Mouse (Mus musculus): ENCODE results near the gene Samd8. TPM values are rescaled to one million over a fixed set of nuclear protein-coding genes. Genes with fewer than 3 reads are reported as not detected.

Gene Samd8
- 6.8 and 8.3 TPM in 2 replicates for polyA plus RNA-seq (2015; fragmentation: Nextera tagmentation; extraction: Ambion mirVana)

DNA sequence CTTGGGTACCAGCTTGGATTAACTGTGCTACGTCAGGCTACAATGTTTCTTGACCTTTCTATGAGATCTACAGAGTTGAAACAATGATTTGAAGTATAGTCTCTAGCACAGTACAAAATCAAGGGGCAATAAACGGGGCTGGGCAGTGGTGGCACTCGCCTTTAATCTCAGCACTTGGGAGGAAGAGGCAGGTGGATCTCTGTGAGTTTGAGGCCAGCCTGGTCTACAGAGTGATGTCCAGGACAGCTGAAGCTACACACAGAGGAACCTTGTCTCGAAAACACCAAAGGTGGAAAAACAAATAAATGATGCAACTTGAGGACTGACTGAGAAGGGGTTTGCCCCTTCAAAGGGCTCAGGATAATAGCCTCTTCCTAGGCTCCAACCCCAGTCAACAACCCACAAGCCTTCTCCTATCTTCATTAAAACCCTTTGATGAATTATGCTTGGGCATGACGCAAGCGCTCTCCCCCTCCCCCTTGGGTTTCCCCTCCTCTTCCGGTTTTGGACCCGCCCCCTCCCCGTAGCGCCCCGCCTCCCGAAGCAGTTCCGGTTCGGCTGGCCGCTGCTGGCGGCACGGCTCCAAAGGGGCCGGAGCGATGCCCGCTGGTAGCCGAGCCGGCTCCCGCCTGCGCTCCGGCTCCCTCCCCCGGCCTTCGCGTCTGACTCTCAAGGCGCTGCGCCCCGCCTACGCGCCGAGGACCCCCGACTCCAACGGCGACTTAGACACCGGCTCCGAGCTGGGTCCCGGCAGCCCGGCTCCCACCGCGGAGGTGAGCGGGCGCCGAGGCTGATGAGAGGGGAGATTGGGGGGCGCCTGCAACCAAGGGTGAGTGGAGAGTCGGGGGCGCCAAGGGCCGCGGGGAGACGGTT is at the start of gene Samd8:
Samd8 (plus strand) TSS at position 524 of the 873 bp plus-strand sequence.

DNA sequence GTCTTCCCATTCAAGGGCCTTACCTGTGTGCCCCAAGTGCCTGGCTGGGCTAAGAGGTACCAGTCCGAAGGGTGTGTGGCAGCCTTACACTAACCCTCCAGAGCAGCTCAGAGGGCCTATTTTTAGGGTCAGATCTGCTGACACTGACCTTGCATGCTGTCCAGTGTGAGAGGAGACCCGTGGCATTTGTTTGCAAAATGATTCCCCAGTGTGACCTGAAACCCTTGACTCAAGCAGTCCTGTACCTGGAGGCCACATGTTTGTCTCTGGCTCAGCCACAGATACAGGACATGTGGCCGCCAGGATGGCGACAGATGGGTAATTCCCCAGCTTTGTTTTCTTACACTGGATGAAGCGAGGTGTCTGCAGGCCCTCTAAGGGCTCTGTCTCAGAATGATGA is 35.8 kb upstream of the Samd8 start, which contains the start of gene Dupd1:
Dupd1 (minus strand) TSS at position 91 of the 400 bp plus-strand sequence.

DNA sequence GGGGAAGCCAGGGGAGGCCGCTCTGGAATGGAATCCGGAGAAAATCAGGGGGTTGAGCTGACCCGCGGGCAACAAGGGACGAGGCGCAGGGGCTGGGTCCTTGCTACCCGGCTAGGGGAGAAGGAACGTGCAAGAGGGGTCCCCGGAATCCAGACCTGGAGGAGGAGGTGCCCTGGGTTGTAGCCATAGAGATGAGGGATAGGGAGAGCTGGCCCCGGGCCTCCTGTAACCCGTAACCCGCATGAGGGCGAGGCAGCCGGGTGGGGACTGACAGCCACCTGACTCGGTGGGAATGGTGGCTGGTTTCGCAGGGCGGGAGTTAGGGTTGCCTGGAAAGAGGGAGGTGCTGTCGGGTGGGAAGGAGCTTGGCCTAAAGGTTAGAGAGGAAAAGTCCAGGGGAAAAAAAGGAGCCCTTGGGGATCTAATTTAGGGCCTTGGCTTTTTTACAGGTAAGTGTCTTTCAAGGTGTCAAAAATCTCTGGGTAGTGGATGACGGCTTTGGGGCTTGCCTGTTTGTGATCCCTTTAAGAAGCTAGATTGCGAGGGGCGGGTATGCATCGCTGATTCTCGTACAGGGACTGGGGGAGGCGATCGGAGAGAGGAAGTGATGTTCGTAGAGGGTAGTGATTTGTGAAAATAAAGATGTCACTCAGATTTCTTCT is 681 bp downstream of the Samd8 start, which contains the start of gene Dusp13:
Dusp13 (minus strand) TSS at position 301 of the 662 bp plus-strand sequence.

DNA sequence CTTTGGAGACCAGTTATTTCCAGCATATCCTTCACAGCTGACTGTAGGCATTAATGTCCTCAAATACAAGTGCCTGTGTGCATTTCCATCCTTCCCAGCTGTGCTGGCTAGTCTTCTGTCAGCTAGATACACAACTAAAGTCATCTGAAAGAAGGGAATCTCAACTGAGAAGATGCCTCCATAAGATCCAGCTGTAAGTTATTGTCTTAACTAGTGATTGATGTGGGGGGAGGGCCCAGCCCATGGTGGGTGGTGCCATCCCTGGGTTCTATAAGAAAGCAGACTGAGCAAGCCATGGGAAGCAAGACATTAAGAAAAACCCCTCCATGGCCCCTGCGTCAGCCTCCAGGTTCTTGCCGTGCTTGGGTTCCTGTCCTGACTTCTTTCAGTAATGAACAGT is 74.6 kb downstream of the Samd8 start, which contains the start of gene Vdac2:
Vdac2 (plus strand) TSS at position 301 of the 400 bp plus-strand sequence.

Other genes starting within 250 kb of the Samd8 start
- gene Dupd1, start 36.0 kb upstream of the Samd8 start, polyA plus RNA-seq (2015; fragmentation: Nextera tagmentation; extraction: Ambion mirVana) = 0.17 TPM in 1 of 2 replicates, not detected in the other
- 0.33 TPM in 1 of 2 replicates, not detected in the other for gene Dusp13, start 650 bp downstream of the Samd8 start, polyA plus RNA-seq (2015; fragmentation: Nextera tagmentation; extraction: Ambion mirVana)
- 285 and 313 TPM in 2 replicates for gene Vdac2, start 74.7 kb downstream of the Samd8 start, polyA plus RNA-seq (2015; fragmentation: Nextera tagmentation; extraction: Ambion mirVana)
- gene Comtd1, start 98.4 kb downstream of the Samd8 start, polyA plus RNA-seq (2015; fragmentation: Nextera tagmentation; extraction: Ambion mirVana) = 19.0 and 20.9 TPM in 2 replicates
- 10.7 and 11.0 TPM in 2 replicates for gene Zfp503, start 239.1 kb downstream of the Samd8 start, polyA plus RNA-seq (2015; fragmentation: Nextera tagmentation; extraction: Ambion mirVana)